Comparison of ENCODE assay signal across 22 mouse cellular contexts in the genomic region with DNA sequence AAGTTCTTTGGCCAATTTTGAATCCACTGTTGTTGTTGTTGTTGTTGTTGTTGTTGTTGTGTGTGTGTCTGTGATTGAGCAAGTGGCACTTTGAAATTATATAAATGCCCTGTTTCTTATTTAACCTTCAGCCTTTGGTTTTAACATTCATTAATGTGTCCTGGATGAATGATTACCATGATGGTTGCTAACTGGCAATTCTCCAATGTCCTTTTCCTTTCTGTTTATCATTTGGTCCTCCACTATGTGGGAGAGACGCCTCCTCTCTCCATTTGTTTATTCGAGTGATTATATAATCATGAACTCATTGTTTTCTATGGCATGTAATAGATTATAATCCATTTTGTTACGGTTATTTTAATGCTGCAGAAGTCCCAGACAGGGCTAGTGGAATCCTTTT. TPM values are rescaled to one million over a fixed set of nuclear protein-coding genes. Genes with fewer than 3 reads are reported as not detected.
A peak's percentile ranks its signal among the peaks of the same experiment; 100 is the strongest.
DNase-seq lines count a peak whose midpoint lies in the region; ATAC-seq and TF ChIP-seq lines count a peak whose summit lies in the region.
"Had no signal": no experiment of that assay in that cellular context is flagged by ENCODE, and none has a peak within 500 bp of the region (broad histone marks: within the 10 kb centered on the region; RNA-seq: fewer than 3 reads in every experiment).

No protein-coding gene starts in this region.

- H3K9me3 ChIP-seq in liver, postnatal 0 days (ENCODE audit: low read length) = no peaks in the 10 kb centered on the region
- H3K9me3 ChIP-seq in liver, embryonic 11.5 days (ENCODE audit: control insufficient read depth, low read length) = no peaks in the 10 kb centered on the region
- H3K9me3 ChIP-seq in lung, postnatal 0 days (ENCODE audit: low read length) = no peaks in the 10 kb centered on the region
- H3K9me3 ChIP-seq: embryonic facial prominence, embryonic 13.5 days; forebrain, embryonic 12.5 days; heart, embryonic 15.5 days had no signal

- no peaks in the 10 kb centered on the region for H3K27me3 ChIP-seq in liver, postnatal 0 days (ENCODE audit: insufficient read depth, low read length)
- H3K27me3 ChIP-seq in liver, embryonic 11.5 days (replicated peaks; ENCODE audit: control insufficient read depth, insufficient read depth, low read length) = no peaks in the 10 kb centered on the region
- H3K27me3 ChIP-seq in lung, postnatal 0 days (replicated peaks; ENCODE audit: insufficient read depth, low read length) = no peaks in the 10 kb centered on the region
- H3K27me3 ChIP-seq: CH12.LX; embryonic facial prominence, embryonic 13.5 days; forebrain, embryonic 12.5 days; heart, embryonic 15.5 days; Patski had no signal

- no peak for TF ChIP-seq EP300 in liver, postnatal 0 days (IDR thresholded peaks at IDR 0.05; ENCODE audit: low read depth)
- no peak for TF ChIP-seq EP300 in lung, postnatal 0 days (IDR thresholded peaks at IDR 0.05)

- no peak overlapping the region for H3K9ac ChIP-seq in liver, postnatal 0 days (replicated peaks)
- no peak overlapping the region for H3K9ac ChIP-seq in liver, embryonic 11.5 days (ENCODE audit: low read depth, low read length)
- no peak overlapping the region for H3K9ac ChIP-seq in lung, postnatal 0 days (replicated peaks; ENCODE audit: low read depth)
- H3K9ac ChIP-seq: embryonic facial prominence, embryonic 13.5 days; forebrain, embryonic 12.5 days; forebrain, postnatal 0 days; heart, embryonic 15.5 days had no signal

- no peak overlapping the region for H3K4me3 ChIP-seq in liver, postnatal 0 days (ENCODE audit: low read depth, low read length)
- H3K4me3 ChIP-seq in liver, embryonic 11.5 days (ENCODE audit: low read depth, low read length) = no peak overlapping the region
- H3K4me3 ChIP-seq in lung, postnatal 0 days (ENCODE audit: low read depth, low read length) = no peak overlapping the region
- H3K4me3 ChIP-seq: embryonic facial prominence, embryonic 13.5 days; forebrain, embryonic 12.5 days; heart, adult 2 months; heart, embryonic 15.5 days had no signal

- 52% methylated on average over 3 of the region's 3 CpGs for WGBS in liver, postnatal 0 days (ENCODE audit: insufficient replicate concordance)
- 69% methylated on average over 3 of the region's 3 CpGs for WGBS in liver, embryonic 11.5 days
- WGBS in lung, postnatal 0 days = 28% methylated on average over 3 of the region's 3 CpGs

- no peak overlapping the region for H3K4me2 ChIP-seq in liver, postnatal 0 days (ENCODE audit: low read depth, low read length)
- H3K4me2 ChIP-seq in liver, embryonic 11.5 days = no peak overlapping the region
- no peak overlapping the region for H3K4me2 ChIP-seq in lung, postnatal 0 days (replicated peaks; ENCODE audit: low read depth, low read length)
- H3K4me2 ChIP-seq: embryonic facial prominence, embryonic 13.5 days; forebrain, embryonic 12.5 days; heart, embryonic 11.5 days; heart, embryonic 15.5 days had no signal

- 0 out of 2 replicates have a peak, but pooled peaks cover 3% of the 10 kb centered on the region for H3K36me3 ChIP-seq in liver, postnatal 0 days (replicated peaks; ENCODE audit: insufficient read depth, low read length)
- no peaks in the 10 kb centered on the region for H3K36me3 ChIP-seq in liver, embryonic 11.5 days (ENCODE audit: control insufficient read depth, insufficient read depth, low read length)
- H3K36me3 ChIP-seq in lung, postnatal 0 days (ENCODE audit: insufficient read depth, low read length) = no peaks in the 10 kb centered on the region
- H3K36me3 ChIP-seq: embryonic facial prominence, embryonic 13.5 days; forebrain, embryonic 12.5 days; heart, embryonic 15.5 days had no signal

- peak overlapping the region; percentile 71 for H3K27ac ChIP-seq in liver, postnatal 0 days (ENCODE audit: low read depth)
- no peak overlapping the region for H3K27ac ChIP-seq in liver, embryonic 11.5 days (ENCODE audit: low read depth, low read length)
- no peak overlapping the region for H3K27ac ChIP-seq in lung, postnatal 0 days (ENCODE audit: low read length)
- H3K27ac ChIP-seq: embryonic facial prominence, embryonic 13.5 days; forebrain, embryonic 12.5 days; heart, adult 2 months; heart, embryonic 15.5 days had no signal

- peak; percentile 65 for ATAC-seq in liver, postnatal 0 days
- no peak for ATAC-seq in liver, embryonic 11.5 days (replicated peaks; ENCODE audit: low FRiP score)
- ATAC-seq in lung, postnatal 0 days = peak; percentile 30; the same call in 1 of the 2 replicates
- ATAC-seq: activated CD4-positive, CD25-positive, alpha-beta regulatory T cell, adult 4 months; forebrain, postnatal 0 days; Patski had no signal

- TF ChIP-seq CTCF in liver, postnatal 0 days (IDR thresholded peaks at IDR 0.05; ENCODE audit: low read depth) = no peak
- TF ChIP-seq CTCF in lung, postnatal 0 days (IDR thresholded peaks at IDR 0.05) = no peak

- H3K4me1 ChIP-seq in liver, postnatal 0 days (ENCODE audit: insufficient read depth) = peaks cover 22% of the 10 kb centered on the region
- no peaks in the 10 kb centered on the region for H3K4me1 ChIP-seq in liver, embryonic 11.5 days (replicated peaks; ENCODE audit: control insufficient read depth, insufficient read depth, low read length)
- peaks cover 7% of the 10 kb centered on the region; the same call in 1 of the 2 replicates for H3K4me1 ChIP-seq in lung, postnatal 0 days (ENCODE audit: insufficient read depth, low read depth, low read length)
- H3K4me1 ChIP-seq: heart, embryonic 15.5 days had no signal

- peak; percentile 95 for DNase-seq in kidney, adult 9 months
- no peak for DNase-seq in kidney, adult 18-20 months
- DNase-seq in liver, postnatal 0 days = no peak
- DNase-seq in liver, embryonic 11.5 days (ENCODE audit: low spot score) = no peak
- peak; percentile 25 for DNase-seq in lung, postnatal 0 days (ENCODE audit: low spot score)
- no peak for DNase-seq in lung, postnatal 10 days
- no peak for DNase-seq in adrenal gland, adult 2 months
- DNase-seq: adrenal gland, postnatal 25 days; cerebellum, adult 18-20 months; cerebellum, adult 9-11 months; cerebellum, postnatal 36 days; forebrain, postnatal 0 days; gastrocnemius, postnatal 14 days; heart, adult 2 months; heart, postnatal 14 days had no signal

RNA-seq across cellular contexts. Expression of gene Lamb3, which starts 23.0 kb away (rescaled TPM):
- 1.3 and 1.5 TPM in 2 replicates for polyA plus RNA-seq in liver, postnatal 0 days (2015; fragmentation: Nextera tagmentation; extraction: Ambion mirVana)
- 0.15 and 0.48 TPM in 2 replicates for polyA plus RNA-seq in liver, embryonic 11.5 days (2014; fragmentation: Nextera tagmentation; extraction: Ambion mirVana)
- polyA plus RNA-seq in lung, postnatal 0 days (2015; fragmentation: Nextera tagmentation; extraction: Ambion mirVana) = 62.8 and 63.1 TPM in 2 replicates
- 1 to 10 TPM in 1 of 2 experiments, under 1 TPM in 1; 0.69 to 2.3 TPM for total RNA-seq in adrenal gland, adult 2 months (2021)
- 0.30 and 0.31 TPM in 2 replicates for polyA plus RNA-seq in adrenal gland, adult 2 months (2012; rRNA removed)

RNA-seq across cellular contexts. Expression of gene Traf3ip3, which starts 29.0 kb away (rescaled TPM):
- 8.3 and 9.1 TPM in 2 replicates for polyA plus RNA-seq in liver, postnatal 0 days (2015; fragmentation: Nextera tagmentation; extraction: Ambion mirVana)
- 8.5 and 9.2 TPM in 2 replicates for polyA plus RNA-seq in liver, embryonic 11.5 days (2014; fragmentation: Nextera tagmentation; extraction: Ambion mirVana)
- polyA plus RNA-seq in lung, postnatal 0 days (2015; fragmentation: Nextera tagmentation; extraction: Ambion mirVana) = 3.0 and 3.6 TPM in 2 replicates
- total RNA-seq in adrenal gland, adult 2 months (2021) = 1 to 10 TPM; 1.1 to 3.3 TPM
- 0.15 and 0.75 TPM in 2 replicates for polyA plus RNA-seq in adrenal gland, adult 2 months (2012; rRNA removed)
- polyA plus RNA-seq: Patski had no signal

RNA-seq across cellular contexts. Expression of gene Hsd11b1, which starts 33.3 kb away (rescaled TPM):
- 252 and 257 TPM in 2 replicates for polyA plus RNA-seq in liver, postnatal 0 days (2015; fragmentation: Nextera tagmentation; extraction: Ambion mirVana)
- 1.1 and 1.8 TPM in 2 replicates for polyA plus RNA-seq in liver, embryonic 11.5 days (2014; fragmentation: Nextera tagmentation; extraction: Ambion mirVana)
- polyA plus RNA-seq in lung, postnatal 0 days (2015; fragmentation: Nextera tagmentation; extraction: Ambion mirVana) = 184 and 200 TPM in 2 replicates
- total RNA-seq in adrenal gland, adult 2 months (2021) = 100 to 1,000 TPM; 114 to 135 TPM
- 56.4 and 56.8 TPM in 2 replicates for polyA plus RNA-seq in adrenal gland, adult 2 months (2012; rRNA removed)
- polyA plus RNA-seq: forebrain, embryonic 12.5 days had no signal

RNA-seq across cellular contexts. Expression of gene G0s2, which starts 42.5 kb away (rescaled TPM):
- polyA plus RNA-seq in liver, postnatal 0 days (2015; fragmentation: Nextera tagmentation; extraction: Ambion mirVana) = 269 and 386 TPM in 2 replicates
- 33.2 and 33.3 TPM in 2 replicates for polyA plus RNA-seq in liver, embryonic 11.5 days (2014; fragmentation: Nextera tagmentation; extraction: Ambion mirVana)
- 185 and 216 TPM in 2 replicates for polyA plus RNA-seq in lung, postnatal 0 days (2015; fragmentation: Nextera tagmentation; extraction: Ambion mirVana)
- 100 to 1,000 TPM; 156 to 178 TPM for total RNA-seq in adrenal gland, adult 2 months (2021)
- 182 and 309 TPM in 2 replicates for polyA plus RNA-seq in adrenal gland, adult 2 months (2012; rRNA removed)
- total RNA-seq: CH12.LX had no signal
- polyA plus RNA-seq: Patski had no signal

Comparison
In these comparisons a context has a peak if more than half of its experiments do, and no peak if none do; other contexts are left out.
1. DNase-seq: peak in kidney, adult 9 months (single experiment) and lung, postnatal 0 days (single experiment); none in kidney, adult 18-20 months (single experiment), liver, postnatal 0 days (single experiment), liver, embryonic 11.5 days (single experiment), lung, postnatal 10 days (single experiment) and adrenal gland, adult 2 months (single experiment).
2. RNA of gene Hsd11b1, which starts 33.3 kb away (polyA plus RNA-seq): 252 to 257 TPM in liver, postnatal 0 days, 184 to 200 TPM in lung, postnatal 0 days and 56.4 to 56.8 TPM in adrenal gland, adult 2 months; 1.1 to 1.8 TPM in liver, embryonic 11.5 days; every median in the first group is over 10 times any median in the second.
3. RNA of gene Lamb3, which starts 23.0 kb away (polyA plus RNA-seq): 62.8 to 63.1 TPM in lung, postnatal 0 days; 1.3 to 1.5 TPM in liver, postnatal 0 days, 0.30 to 0.31 TPM in adrenal gland, adult 2 months and 0.15 to 0.48 TPM in liver, embryonic 11.5 days; every median in the first group is over 10 times any median in the second.